Mouse (Mus musculus) adrenal gland, postnatal 36 days (tissue): Measurements from ENCODE around the gene Amdhd1. TPM values are rescaled to one million over a fixed set of nuclear protein-coding genes. Genes with fewer than 3 reads are reported as not detected.

Source experiments
- total RNA-seq, 2 experiments: library from RNA; stranded (reverse); gene quantifications; 2 replicates each; pipeline ENCODE4 v1.2.3; 2021

The Amdhd1 gene
- total RNA-seq, 2 experiments from 2014 or later: 0.17 TPM; not detected in 1

Other genes with a start within 250 kb of the Amdhd1 start
- 10 to 100 TPM; 40.2 to 42.0 TPM for gene Elk3, start 228.9 kb downstream of the Amdhd1 start, total RNA-seq
- gene Lta4h, start 86.6 kb downstream of the Amdhd1 start, total RNA-seq: 10 to 100 TPM; 59.8 to 61.4 TPM
- under 1 TPM; 0.23 to 0.63 TPM for gene Hal, start 51.3 kb downstream of the Amdhd1 start, total RNA-seq
- not detected for gene Ccdc38, start 599 bp upstream of the Amdhd1 start, total RNA-seq
- 10 to 100 TPM; 15.3 to 17.3 TPM for gene Snrpf, start 49.7 kb upstream of the Amdhd1 start, total RNA-seq
- 10 to 100 TPM; 14.7 to 15.2 TPM for gene Ntn4, start 100.6 kb upstream of the Amdhd1 start, total RNA-seq